Mouse (Mus musculus) megakaryocyte, adult 5-6 weeks (primary cell): ENCODE data around the gene Noc4l. TPM values are rescaled to one million over a fixed set of nuclear protein-coding genes. Genes with fewer than 3 reads are reported as not detected.

Experiments
- ATAC-seq: 2 replicates; pipeline ENCODE4 v1.8.0; 2016; ENCODE audit warnings: mild to moderate bottlenecking, inconsistent platforms; ENCODE audit not compliant: poor library complexity, severe bottlenecking
- total RNA-seq, 2 experiments: library from RNA; stranded (forward) in 1 of 2; stranded (reverse) in 1 of 2; fragments of 153-499, 151-499 nt in 1 of 2; fragments of 221-1000, 200-1000 nt in 1 of 2; gene quantifications; 2 replicates each; pipeline versions ENCODE4 v1.2.3 to v1.2.4; 2015 to 2017

The Noc4l gene
- total RNA-seq, 2 experiments from 2014 or later = 9.9 to 12.2 TPM

DNA sequence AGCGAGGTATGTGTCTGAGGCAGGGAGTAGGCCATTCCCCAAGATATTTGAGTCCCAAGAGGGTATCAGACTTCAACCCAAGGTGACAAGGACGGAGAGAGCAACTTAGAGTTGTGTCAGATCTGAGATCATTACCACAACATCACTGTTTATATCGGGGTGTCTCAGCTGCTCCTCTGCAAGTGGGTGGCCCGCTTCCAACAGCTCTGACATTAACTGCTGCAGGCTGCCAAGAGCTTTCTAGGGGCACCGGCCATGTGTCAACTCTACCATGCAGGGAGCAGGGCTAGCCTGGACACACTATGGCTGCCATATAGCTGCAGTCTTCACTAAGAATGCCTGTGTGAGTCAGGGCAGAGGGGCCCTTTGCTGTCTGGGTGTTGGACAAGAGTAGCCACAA lies 43.3 kb downstream of the Noc4l start:
- ATAC-seq = no peak

DNA sequence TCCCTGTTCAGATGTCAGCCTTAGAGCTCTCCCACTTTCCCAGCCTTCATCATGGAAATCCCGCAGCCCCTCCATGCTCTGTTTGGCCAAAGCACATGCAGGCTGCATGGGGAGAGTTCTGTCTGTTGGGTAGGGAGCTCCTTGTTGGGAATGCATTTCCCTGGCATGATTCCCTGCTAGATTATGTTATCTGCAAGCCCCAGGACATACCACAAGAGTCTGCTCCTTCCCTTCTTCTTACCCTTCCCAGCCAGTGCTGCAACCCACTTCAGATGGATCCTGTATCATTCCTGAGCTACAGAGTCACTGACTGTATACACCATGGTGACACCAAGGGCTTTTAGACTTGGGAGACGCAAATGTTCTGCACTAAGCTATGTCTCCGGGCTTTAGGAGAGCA lies 43.8 kb downstream of the Noc4l start:
- ATAC-seq = no peak

DNA sequence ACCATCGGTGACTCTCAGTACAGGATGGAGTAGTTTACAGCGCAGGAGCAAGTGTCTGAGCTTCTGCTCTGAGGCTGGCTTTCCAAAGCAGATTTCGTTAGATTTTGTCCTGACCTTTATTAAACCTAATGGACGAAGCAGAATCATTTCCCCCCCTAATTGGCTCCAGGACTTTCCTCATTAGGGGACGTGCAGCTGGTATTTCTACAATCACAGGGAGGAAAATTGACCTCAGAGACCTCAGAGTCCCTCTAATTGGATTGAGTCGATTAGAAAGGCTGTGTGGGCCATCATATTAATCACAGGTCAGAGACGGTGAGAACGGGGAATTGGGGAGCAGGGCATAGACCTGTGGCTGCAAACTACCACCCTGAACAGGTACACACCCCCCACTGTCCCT lies 44.3 kb downstream of the Noc4l start:
- no peak for ATAC-seq

DNA sequence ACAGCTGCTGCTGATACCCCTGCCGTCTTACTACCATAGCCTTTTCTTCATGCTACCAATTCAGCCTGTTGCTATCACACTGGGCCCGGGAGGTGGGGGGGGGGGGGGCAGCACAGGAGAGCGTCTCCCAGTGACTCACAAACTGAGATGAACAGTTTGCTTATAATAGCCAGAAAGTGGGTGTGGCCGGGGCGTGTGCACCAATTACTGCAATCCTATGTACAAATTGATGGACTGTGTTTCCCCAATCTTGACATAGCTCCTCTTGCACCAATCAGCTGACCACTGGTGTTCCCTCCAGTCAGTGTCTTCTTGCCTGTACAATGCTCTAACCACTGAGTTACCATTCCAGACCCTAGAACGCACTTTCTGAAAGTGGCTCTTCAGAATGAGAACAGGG lies 44.9 kb downstream of the Noc4l start:
- peak; percentile 75 for ATAC-seq

DNA sequence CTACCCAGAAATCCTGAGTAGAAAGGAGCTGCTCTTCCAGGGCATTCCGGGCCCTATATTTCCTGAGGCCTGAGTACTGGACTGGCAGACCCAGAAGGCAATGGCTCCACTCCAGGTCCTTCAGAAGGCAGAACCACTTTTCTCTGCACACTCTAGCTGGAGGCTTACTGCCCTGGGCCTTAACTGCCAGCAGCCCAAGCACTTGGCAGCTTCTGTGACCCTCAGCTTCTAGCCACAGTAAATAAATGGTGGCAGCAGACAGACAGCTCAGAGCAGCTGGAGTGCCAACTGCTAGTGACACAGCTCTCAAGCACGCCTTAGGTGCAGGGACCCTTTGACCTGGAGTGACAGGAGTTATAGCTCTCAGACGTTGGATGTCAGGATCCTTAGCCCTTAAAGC lies 45.5 kb downstream of the Noc4l start:
- no peak for ATAC-seq

DNA sequence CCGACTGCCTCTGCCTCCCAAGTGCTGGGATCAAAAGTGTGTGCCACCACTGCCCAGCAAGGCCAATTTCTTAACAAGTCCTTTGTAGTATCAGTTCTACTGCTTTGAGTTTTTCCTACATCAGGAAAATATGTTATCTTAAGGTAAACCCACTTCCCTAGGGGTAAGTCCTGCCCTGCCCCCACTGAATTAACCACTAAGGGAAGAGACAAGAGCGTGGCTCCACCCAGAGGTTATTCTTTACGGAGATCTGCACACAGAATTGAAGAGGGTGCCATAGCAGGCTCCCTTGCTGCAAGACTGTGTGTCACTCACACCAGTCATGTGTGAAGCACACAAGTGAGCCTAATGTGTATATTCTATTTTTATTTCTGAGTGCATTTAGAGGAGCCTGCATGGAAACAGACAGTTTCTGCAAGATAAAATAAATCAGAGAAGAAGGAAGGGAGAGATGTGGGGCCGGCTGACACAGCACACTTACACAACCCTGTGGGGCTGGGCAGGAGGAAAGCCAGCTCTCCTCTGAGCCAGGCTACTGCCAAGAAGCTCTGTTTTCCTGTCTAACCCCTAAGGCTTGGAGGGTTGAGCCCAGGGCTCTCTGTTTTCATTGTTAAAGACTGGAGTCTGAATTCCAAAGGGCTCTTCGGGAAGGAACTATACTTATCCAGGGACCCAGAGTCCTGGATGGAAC lies 47.5 kb downstream of the Noc4l start:
- ATAC-seq = peak; percentile 38

DNA sequence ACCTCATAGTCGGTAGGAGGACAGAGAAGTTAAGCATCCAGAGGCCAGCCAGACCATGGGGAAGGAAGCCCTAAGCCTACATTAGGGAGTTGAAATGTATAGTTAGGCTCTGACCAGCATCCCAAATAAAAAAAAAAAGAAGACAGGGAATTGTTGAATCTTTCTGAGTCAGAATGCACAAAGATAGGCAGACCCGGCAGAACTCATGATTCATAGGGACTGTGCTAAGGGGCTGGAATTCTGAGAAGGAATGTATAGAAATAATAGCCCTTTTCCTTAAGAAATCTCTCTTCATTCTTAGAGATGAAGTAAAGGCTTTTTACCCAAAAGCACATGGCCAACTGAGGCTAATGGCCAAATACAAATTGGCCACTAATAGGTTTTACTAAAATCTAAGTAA lies 48.9 kb downstream of the Noc4l start:
- ATAC-seq = no peak

DNA sequence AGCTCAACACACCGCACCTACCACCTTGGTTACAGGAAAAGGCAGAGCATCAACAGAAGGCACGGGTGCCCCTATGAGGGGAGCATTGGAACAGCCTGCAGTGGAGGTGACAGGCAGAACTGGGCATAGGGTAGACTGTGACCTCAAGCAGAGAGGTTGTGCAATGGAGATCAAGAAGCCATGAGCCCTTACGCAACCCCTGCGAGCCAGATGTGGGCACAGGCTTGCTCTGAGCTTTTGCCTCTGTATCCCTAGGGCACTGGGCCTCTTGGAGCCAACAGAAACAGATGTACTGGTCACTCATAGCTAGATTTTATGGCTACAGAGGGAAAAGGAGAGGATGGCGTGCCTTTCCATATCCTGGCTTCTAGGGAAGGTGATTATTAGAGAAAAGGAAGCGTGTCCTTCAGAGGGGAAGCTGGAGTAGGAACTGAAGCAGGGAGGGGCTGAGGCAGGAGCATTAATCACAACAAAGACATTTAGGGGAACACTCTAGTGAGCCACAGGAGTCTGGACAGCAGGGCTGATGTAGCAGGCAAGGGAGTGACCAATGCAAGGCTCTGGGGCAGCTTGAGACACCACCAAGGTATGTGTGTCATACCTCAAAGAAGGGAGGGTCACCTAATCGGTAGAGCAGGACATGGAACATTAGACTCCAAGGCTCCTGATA lies 50.1 kb downstream of the Noc4l start:
- ATAC-seq = peak; percentile 88

Other genes with a start within 250 kb of the Noc4l start
- gene Fbrsl1, start 204.9 kb downstream of the Noc4l start, total RNA-seq (2015) = 25.6 and 32.8 TPM in 2 replicates
- gene Fbrsl1, start 204.9 kb downstream of the Noc4l start, total RNA-seq (2017) = 12.3 and 26.0 TPM in 2 replicates
- gene Galnt9, start 109.1 kb downstream of the Noc4l start, total RNA-seq (2015) = 38.5 and 38.8 TPM in 2 replicates
- 20.4 and 22.2 TPM in 2 replicates for gene Galnt9, start 109.1 kb downstream of the Noc4l start, total RNA-seq (2017)
- 9.7 and 10.8 TPM in 2 replicates for gene Ddx51, start within 50 bp of the Noc4l start, total RNA-seq (2015)
- 3.5 and 10.9 TPM in 2 replicates for gene Ddx51, start within 50 bp of the Noc4l start, total RNA-seq (2017)
- 80.0 and 87.2 TPM in 2 replicates for gene Ep400, start 117.3 kb upstream of the Noc4l start, total RNA-seq (2015)
- gene Ep400, start 117.3 kb upstream of the Noc4l start, total RNA-seq (2017) = 30.1 and 47.3 TPM in 2 replicates
- gene Pus1, start 127.2 kb upstream of the Noc4l start, total RNA-seq (2015) = 7.0 and 8.2 TPM in 2 replicates
- 20.4 and 21.6 TPM in 2 replicates for gene Pus1, start 127.2 kb upstream of the Noc4l start, total RNA-seq (2017)
- 19.3 and 24.1 TPM in 2 replicates for gene Ulk1, start 156.7 kb upstream of the Noc4l start, total RNA-seq (2015)
- gene Ulk1, start 156.7 kb upstream of the Noc4l start, total RNA-seq (2017) = 7.6 and 10.0 TPM in 2 replicates
- gene Hscb, start 186.4 kb upstream of the Noc4l start, total RNA-seq (2015) = 26.9 and 29.5 TPM in 2 replicates
- 20.3 and 33.5 TPM in 2 replicates for gene Hscb, start 186.4 kb upstream of the Noc4l start, total RNA-seq (2017)
- 22.7 and 24.7 TPM in 2 replicates for gene Chek2, start 186.6 kb upstream of the Noc4l start, total RNA-seq (2015)
- 22.1 and 24.0 TPM in 2 replicates for gene Chek2, start 186.6 kb upstream of the Noc4l start, total RNA-seq (2017)
- 0.89 TPM in 2 replicates for gene Ttc28, start 226.4 kb upstream of the Noc4l start, total RNA-seq (2015)
- gene Ttc28, start 226.4 kb upstream of the Noc4l start, total RNA-seq (2017) = 0.29 and 7.4 TPM in 2 replicates